Mouse (Mus musculus) central nervous system, embryonic 18 days (tissue): ENCODE results near the gene Otof. TPM values are rescaled to one million over a fixed set of nuclear protein-coding genes. Genes with fewer than 3 reads are reported as not detected.

Experiments
- polyA plus RNA-seq: library from polyadenylated mRNA; depleted of rRNA; stranded (reverse); fragments of >200 nt; gene quantifications from 2 replicates; pipeline ENCODE4 v1.2.3, GENCODE M21; 2012; rRNA removed

Gene Otof
- 13.7 and 15.2 TPM in 2 replicates for polyA plus RNA-seq

GRCm38 (mm10) chr5:30461821-30462220 is at the start of gene Otof:
Otof (minus strand) TSS chr5:30461932.

DNA sequence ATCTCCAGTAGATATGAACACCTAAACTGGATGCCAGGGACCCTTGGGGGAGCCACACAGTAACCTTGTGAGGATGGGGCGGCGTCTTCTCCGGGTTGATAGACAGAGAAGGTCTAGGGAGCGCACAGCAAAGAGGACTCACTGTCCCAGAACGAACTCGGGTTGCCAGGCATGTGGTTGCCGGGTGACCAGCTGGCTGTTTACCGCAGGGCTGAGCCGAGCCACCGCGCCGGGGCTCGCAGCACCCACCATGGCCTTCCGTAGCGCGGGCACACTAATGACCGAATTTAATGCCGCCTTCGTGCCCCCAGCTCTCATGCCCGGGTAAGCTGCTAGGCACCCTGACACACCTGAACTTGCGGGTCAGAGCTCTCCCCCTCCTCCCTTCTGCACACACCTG is 4.1 kb upstream of the Otof start, which contains the start of gene 1700001C02Rik:
TSS of gene 1700001C02Rik (plus strand) at position 187 of the 400 bp plus-strand sequence.

Other genes with a start within 250 kb of the Otof start
- gene Selenoi, start 229.4 kb downstream of the Otof start, polyA plus RNA-seq = 48.1 and 49.8 TPM in 2 replicates
- gene Drc1, start 180.5 kb downstream of the Otof start, polyA plus RNA-seq = 6.2 and 7.0 TPM in 2 replicates
- gene 1700001C02Rik, start 4.1 kb upstream of the Otof start, polyA plus RNA-seq = 0.67 and 0.70 TPM in 2 replicates
- gene Cib4, start 83.9 kb upstream of the Otof start, polyA plus RNA-seq = not detected in 2 replicates
- gene Kcnk3, start 126.2 kb upstream of the Otof start, polyA plus RNA-seq = 9.4 and 10.4 TPM in 2 replicates
- 34.9 and 38.2 TPM in 2 replicates for gene Slc35f6, start 186.0 kb upstream of the Otof start, polyA plus RNA-seq
- 28.2 and 31.9 TPM in 2 replicates for gene Cenpa, start 204.8 kb upstream of the Otof start, polyA plus RNA-seq
- gene Dpysl5, start 249.6 kb upstream of the Otof start, polyA plus RNA-seq = 388 and 454 TPM in 2 replicates